Mouse (Mus musculus) megakaryocyte, embryonic 14.5 days (primary cell): ENCODE data around the gene Tnk1.

ENCODE experiments used
- FLI1 ChIP-seq: IDR thresholded peaks from 2 replicates; pipeline ENCODE4 v1.6.1; 2012; ENCODE audit warnings: low read length, inconsistent platforms, mixed read lengths
- GATA1 ChIP-seq: IDR thresholded peaks from 3 replicates; pipeline ENCODE4 v1.6.1; 2012; ENCODE audit warnings: mixed read lengths, low read length, inconsistent platforms, borderline replicate concordance

- TF ChIP-seq GATA1, result no peak
- no peak for TF ChIP-seq FLI1
Measured at GRCm38 (mm10) chr11:69876186-69876585, 17.7 kb upstream of the Tnk1 start.
